In genomic region chr1:127464041-127464440, GRCm38 (mm10) we compare ENCODE assay signal across 19 mouse cellular contexts.
"Had no signal": no experiment of that assay in that cellular context is flagged by ENCODE, and none has a peak within 500 bp of the region (broad histone marks: within the 10 kb centered on the region; RNA-seq: fewer than 3 reads in every experiment).

No protein-coding gene starts in this region.

- H3K27ac ChIP-seq: hindbrain, postnatal 0 days; limb, embryonic 12.5 days; limb, embryonic 15.5 days; liver, embryonic 14.5 days; macrophage; midbrain, embryonic 12.5 days; midbrain, embryonic 15.5 days; neural tube, embryonic 13.5 days; stomach, embryonic 15.5 days had no signal

- H3K4me1 ChIP-seq: limb, embryonic 15.5 days; midbrain, embryonic 12.5 days; stomach, embryonic 15.5 days had no signal

- H3K27me3 ChIP-seq: limb, embryonic 12.5 days; limb, embryonic 15.5 days; midbrain, embryonic 12.5 days; midbrain, embryonic 15.5 days; neural tube, embryonic 13.5 days; stomach, embryonic 15.5 days had no signal

- DNase-seq: left cerebral cortex, postnatal 4 days; liver, postnatal 0 days; lung, embryonic 14.5 days; thymus, adult 2 months; thymus, postnatal 14 days; thymus, postnatal 4 days had no signal

- H3K4me3 ChIP-seq: limb, embryonic 12.5 days; limb, embryonic 15.5 days; midbrain, embryonic 12.5 days; midbrain, embryonic 15.5 days; neural tube, embryonic 13.5 days; stomach, embryonic 15.5 days had no signal

- H3K4me2 ChIP-seq: limb, embryonic 12.5 days; limb, embryonic 15.5 days; liver, embryonic 11.5 days; lung, embryonic 14.5 days; midbrain, embryonic 12.5 days; midbrain, embryonic 15.5 days; neural tube, embryonic 13.5 days; stomach, embryonic 15.5 days had no signal

- H3K9me3 ChIP-seq: limb, embryonic 12.5 days; limb, embryonic 15.5 days; midbrain, embryonic 12.5 days; midbrain, embryonic 15.5 days; neural tube, embryonic 13.5 days; stomach, embryonic 15.5 days had no signal

- H3K36me3 ChIP-seq: midbrain, embryonic 15.5 days had no signal

- ATAC-seq: hindbrain, postnatal 0 days; inflammation-experienced regulatory T-cells, adult 6 months; intestine, embryonic 16.5 days; liver, postnatal 0 days; lung, postnatal 0 days; midbrain, embryonic 15.5 days had no signal

- H3K9ac ChIP-seq: limb, embryonic 12.5 days; limb, embryonic 15.5 days; liver, embryonic 14.5 days; liver, postnatal 0 days; lung, embryonic 14.5 days; midbrain, embryonic 12.5 days; midbrain, embryonic 15.5 days; neural tube, embryonic 13.5 days; stomach, embryonic 15.5 days had no signal
